Mouse (Mus musculus) thymus, adult 2 months (tissue): ENCODE results near the gene Slc3a1. TPM values are rescaled to one million over a fixed set of nuclear protein-coding genes. Genes with fewer than 3 reads are reported as not detected.
A peak's percentile ranks its signal among the peaks of the same experiment; 100 is the strongest.

Experiments used
- DNase-seq: peaks from one replicate; pipeline ENCODE4 v3.0.0; 2021
- H3K27ac ChIP-seq: fragments of 200-500 bp; 2 replicates; pipeline ENCODE4 v1.5.1; 2012; ENCODE audit warnings: low read length, control low read depth; ENCODE audit not compliant: control insufficient read depth, insufficient read depth
- H3K27me3 ChIP-seq: fragments of 200-500 bp; 2 replicates; pipeline ENCODE4 v1.6.1; 2012; ENCODE audit warnings: mild to moderate bottlenecking, low read length, moderate library complexity, mixed read lengths; ENCODE audit not compliant: control insufficient read depth, insufficient read depth
- H3K36me3 ChIP-seq: fragments of 200-500 bp; 2 replicates; pipeline ENCODE4 v1.6.1; 2012; ENCODE audit warnings: mild to moderate bottlenecking, low read length, moderate library complexity; ENCODE audit not compliant: control insufficient read depth, insufficient read depth
- H3K4me1 ChIP-seq: fragments of 200-500 bp; replicated peaks from 2 replicates; pipeline ENCODE4 v1.6.1; 2012; ENCODE audit warnings: low read length; ENCODE audit not compliant: control insufficient read depth, insufficient read depth
- H3K4me3 ChIP-seq: fragments of 200-500 bp; 2 replicates; pipeline ENCODE4 v1.5.1; 2012; ENCODE audit warnings: mild to moderate bottlenecking, low read length, control low read depth, moderate library complexity; ENCODE audit not compliant: control insufficient read depth, insufficient read depth
- CTCF ChIP-seq: fragments of 200-500 bp; IDR thresholded peaks from 2 replicates; pipeline ENCODE4 v1.5.1; 2012; ENCODE audit warnings: mild to moderate bottlenecking, control low read depth, low read length, moderate library complexity, borderline replicate concordance; ENCODE audit not compliant: control insufficient read depth, poor library complexity, insufficient read depth; ENCODE audit errors: extremely low read depth
- POLR2A ChIP-seq: fragments of 200-500 bp; IDR thresholded peaks from 2 replicates; pipeline ENCODE4 v1.6.1; 2012; ENCODE audit warnings: mild to moderate bottlenecking, low read length, control low read depth, moderate library complexity; ENCODE audit not compliant: control insufficient read depth, poor library complexity, insufficient read depth; ENCODE audit errors: extremely low read depth
- WGBS: fragments of 180-500 bp; shearing (Covaris S2); methylation state at CpG from one replicate; pipeline ENCODE4 v1.1.7; 2018; 5-methylcytosine and 5-hydroxymethylcytosine counted together
- polyA plus RNA-seq: library from polyadenylated mRNA; depleted of rRNA; stranded (reverse); fragments of >200 nt; gene quantifications from 2 replicates; pipeline ENCODE4 v1.2.3, GENCODE M21; 2012

The Slc3a1 gene
- polyA plus RNA-seq, 1 experiment, result 0.55 TPM

DNA sequence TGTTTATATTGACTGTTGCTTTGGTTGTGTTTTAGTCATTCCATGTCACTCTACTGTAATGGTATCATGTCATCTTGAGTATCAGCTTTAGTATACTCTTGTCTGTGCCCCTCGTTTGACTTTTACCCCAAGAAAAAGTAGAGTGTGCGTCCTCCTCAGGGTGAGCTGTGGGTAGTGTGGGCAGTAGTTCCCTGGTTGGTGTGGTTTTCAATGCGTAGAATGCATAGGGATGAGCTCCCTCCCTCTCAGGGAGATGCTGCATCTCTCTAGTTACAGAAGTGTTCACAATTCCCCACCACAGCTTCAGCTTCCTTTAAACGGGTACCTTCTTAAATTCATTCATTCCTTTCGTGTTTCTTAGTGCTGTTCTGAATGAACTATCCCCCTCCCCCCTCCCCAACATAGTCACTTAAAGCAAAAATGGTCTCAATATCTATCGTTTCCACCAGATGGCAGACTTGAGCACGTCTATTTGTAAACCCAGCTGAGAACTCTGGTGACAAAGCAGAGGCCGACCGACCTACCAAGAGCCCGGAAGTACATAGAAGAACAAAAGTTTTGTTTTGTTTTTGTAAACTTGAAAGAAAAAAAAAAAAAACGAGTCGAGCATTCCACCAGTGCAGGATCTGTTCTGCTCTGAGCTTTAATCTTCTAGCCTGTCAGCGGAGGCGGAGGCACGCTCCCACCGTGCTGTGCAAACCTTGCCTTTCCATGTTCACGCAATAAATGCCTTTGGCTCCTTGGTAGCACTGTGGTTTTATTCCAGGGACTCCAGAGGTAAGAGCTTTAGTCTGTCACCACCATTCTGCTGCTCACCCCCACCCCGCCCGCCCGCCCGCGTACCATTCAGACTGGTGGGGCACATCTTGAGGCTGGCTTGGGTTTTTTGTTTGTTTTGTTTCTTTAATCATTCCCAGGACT lies 4.7 kb upstream of the Slc3a1 start:
- 47% methylated on average over 22 of the region's 22 CpGs for WGBS
- no peaks in the 10 kb centered on the region for H3K27me3 ChIP-seq
- no peaks in the 10 kb centered on the region for H3K36me3 ChIP-seq
- H3K4me3 ChIP-seq, result peak overlapping the region; percentile 23; the same call in 1 of the 2 replicates
- TF ChIP-seq CTCF, result no peak
- TF ChIP-seq POLR2A, result no peak
- peak overlapping the region; percentile 95 for H3K27ac ChIP-seq
- peaks cover 9% of the 10 kb centered on the region for H3K4me1 ChIP-seq
- peak; percentile 72 for DNase-seq

DNA sequence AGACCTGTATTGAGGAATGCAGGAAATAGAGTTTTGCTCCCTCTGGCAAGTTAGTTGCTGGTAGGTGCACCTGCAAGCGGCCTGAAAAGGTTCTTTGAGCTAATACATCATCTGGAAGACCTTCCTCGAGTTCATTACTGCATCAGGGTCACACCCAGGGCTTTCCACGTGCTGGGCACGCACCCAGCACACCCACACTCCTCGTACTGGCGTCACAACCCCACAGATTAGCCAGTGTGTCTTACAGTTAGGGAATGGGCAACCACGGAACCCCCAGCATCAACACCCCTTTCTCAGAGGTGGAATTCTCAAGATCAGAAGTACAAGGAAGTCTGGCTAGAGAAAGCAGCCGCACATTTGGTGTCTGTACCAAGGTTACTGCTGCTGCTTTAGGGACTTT lies 3.9 kb upstream of the Slc3a1 start:
- H3K27ac ChIP-seq, result peak overlapping the region; percentile 95; the same call in 1 of the 2 replicates
- WGBS, result 89% methylated on average over 8 of the region's 8 CpGs
- no peak overlapping the region for H3K4me3 ChIP-seq
- no peak for DNase-seq
- no peaks in the 10 kb centered on the region for H3K36me3 ChIP-seq
- H3K27me3 ChIP-seq, result no peaks in the 10 kb centered on the region
- peaks cover 6% of the 10 kb centered on the region for H3K4me1 ChIP-seq
- no peak for TF ChIP-seq POLR2A
- no peak for TF ChIP-seq CTCF

- Histone ChIP-seq H3K4me1 (peaks cover 6% of the 10 kb centered on the region), H3K4me3 (no peak overlapping the region), H3K27ac (no peak overlapping the region), H3K27me3 (no peaks in the 10 kb centered on the region), H3K36me3 (no peaks in the 10 kb centered on the region)
- 96% methylated on average over 6 of the region's 6 CpGs for WGBS
- TF ChIP-seq POLR2A (no peak), CTCF (no peak)
- no peak for DNase-seq
Measured at GRCm38 (mm10) chr17:85025151-85025550, 3.0 kb upstream of the Slc3a1 start.

GRCm38 (mm10) chr17:85026436-85026835 lies 1.7 kb upstream of the Slc3a1 start:
- TF ChIP-seq CTCF, result no peak
- TF ChIP-seq POLR2A, result no peak
- WGBS, result 90% methylated on average over 6 of the region's 6 CpGs

DNA sequence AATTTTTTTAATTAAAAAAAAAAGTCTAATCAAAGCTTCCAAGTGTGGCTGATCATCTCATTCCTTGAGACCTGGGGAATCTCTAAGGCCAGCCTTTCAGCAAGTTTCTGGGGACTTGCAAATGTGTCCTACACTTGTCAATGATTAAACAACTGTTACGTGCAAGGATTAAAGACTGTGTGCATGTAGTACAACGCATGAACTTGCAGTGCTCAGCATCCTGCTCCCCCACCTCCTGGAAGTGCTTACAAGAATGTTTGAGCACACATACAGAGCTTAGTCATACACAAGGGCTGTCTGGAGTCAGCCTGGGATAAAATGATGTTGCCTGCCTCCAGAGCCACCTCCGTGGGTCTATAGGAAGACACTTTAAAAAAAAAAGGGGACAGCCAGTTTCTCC lies 929 bp upstream of the Slc3a1 start:
- H3K4me1 ChIP-seq, result peaks cover 6% of the 10 kb centered on the region
- H3K4me3 ChIP-seq, result no peak overlapping the region
- H3K27ac ChIP-seq, result no peak overlapping the region
- 83% methylated on average over 3 of the region's 3 CpGs for WGBS
- no peaks in the 10 kb centered on the region for H3K27me3 ChIP-seq
- H3K36me3 ChIP-seq, result no peaks in the 10 kb centered on the region
- no peak for TF ChIP-seq CTCF
- DNase-seq, result no peak

More at GRCm38 (mm10) chr17:85026436-85026835, 1.7 kb upstream of the Slc3a1 start:
- H3K27me3 ChIP-seq, result no peaks in the 10 kb centered on the region
- DNase-seq, result no peak
- peaks cover 6% of the 10 kb centered on the region for H3K4me1 ChIP-seq
- no peaks in the 10 kb centered on the region for H3K36me3 ChIP-seq
- H3K4me3 ChIP-seq, result no peak overlapping the region
- H3K27ac ChIP-seq, result no peak overlapping the region

DNA sequence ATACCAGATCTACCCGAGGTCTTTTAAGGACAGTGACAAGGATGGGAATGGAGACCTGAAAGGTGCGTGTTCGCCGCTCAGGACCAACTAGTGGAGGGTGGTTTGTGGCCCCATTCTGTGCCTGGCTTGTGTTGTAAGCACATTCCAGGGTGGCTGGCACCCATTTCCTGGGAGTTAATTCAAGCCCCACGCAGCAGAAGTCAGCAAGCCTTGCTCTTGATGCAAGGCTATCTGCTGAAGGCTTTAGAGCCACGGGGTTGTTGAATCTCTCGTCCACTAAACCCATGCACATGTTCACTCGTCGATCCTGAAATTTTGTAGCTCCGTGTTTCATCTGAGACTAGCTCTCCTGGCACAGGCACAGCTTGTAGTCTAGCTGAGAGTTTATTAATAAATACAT lies 621 bp downstream of the Slc3a1 start:
- no peak for DNase-seq
- WGBS, result 95% methylated on average over 10 of the region's 10 CpGs
- Histone ChIP-seq H3K4me3 (no peak overlapping the region), H3K4me1 (peaks cover 4% of the 10 kb centered on the region), H3K27me3 (no peaks in the 10 kb centered on the region), H3K36me3 (no peaks in the 10 kb centered on the region), H3K27ac (no peak overlapping the region)
- no peak for TF ChIP-seq CTCF
- no peak for TF ChIP-seq POLR2A
